Mouse (Mus musculus): ENCODE data around the gene Gnao1.

The Gnao1 gene

GRCm38 (mm10) chr8:93809686-93810027 lies at the start of gene Gnao1:
Gene Gnao1, plus strand, starts transcription at chr8:93809966.
- no peak for DNase-seq (ENCODE audit: low spot score in 2 of 2)

- no peak for DNase-seq (ENCODE audit: low spot score in 2 of 2)
These were observed 32.2 kb upstream of the Gnao1 start for GRCm38 (mm10) chr8:93777605-93778004.

- no peak for DNase-seq (ENCODE audit: low spot score in 2 of 2)
These were observed 540 bp upstream of the Gnao1 start for GRCm38 (mm10) chr8:93809226-93809625.

- DNase-seq (ENCODE audit: low spot score in 2 of 2), result peak; percentile 14 to 64
These were observed 477 bp downstream of the Gnao1 start for GRCm38 (mm10) chr8:93810028-93810858.

GRCm38 (mm10) chr8:93810859-93811602 lies 1.3 kb downstream of the Gnao1 start:
- DNase-seq (ENCODE audit: low spot score in 2 of 2), result no peak

GRCm38 (mm10) chr8:93811719-93812475 lies 2.1 kb downstream of the Gnao1 start:
- DNase-seq (ENCODE audit: low spot score in 2 of 2), result no peak

GRCm38 (mm10) chr8:93812566-93813404 lies 3.0 kb downstream of the Gnao1 start:
- DNase-seq (ENCODE audit: low spot score in 2 of 2), result no peak

- peak in 1 of 2 experiments; percentile 60 for DNase-seq (ENCODE audit: low spot score in 2 of 2)
These were observed 3.6 kb downstream of the Gnao1 start for GRCm38 (mm10) chr8:93813405-93813761.

GRCm38 (mm10) chr8:93814266-93814665 lies 4.5 kb downstream of the Gnao1 start:
- no peak for DNase-seq (ENCODE audit: low spot score in 2 of 2)

- DNase-seq (ENCODE audit: low spot score in 2 of 2), result no peak
These were observed 6.5 kb downstream of the Gnao1 start for GRCm38 (mm10) chr8:93816226-93816625.

GRCm38 (mm10) chr8:93817366-93817765 lies 7.6 kb downstream of the Gnao1 start:
- no peak for DNase-seq (ENCODE audit: low spot score in 2 of 2)

GRCm38 (mm10) chr8:93819929-93820328 lies 10.2 kb downstream of the Gnao1 start:
- no peak for DNase-seq (ENCODE audit: low spot score in 2 of 2)

GRCm38 (mm10) chr8:93821327-93821726 lies 11.6 kb downstream of the Gnao1 start:
- DNase-seq (ENCODE audit: low spot score in 2 of 2), result no peak

GRCm38 (mm10) chr8:93825317-93825716 lies 15.6 kb downstream of the Gnao1 start:
- no peak for DNase-seq (ENCODE audit: low spot score in 2 of 2)

GRCm38 (mm10) chr8:93830626-93831025 lies 20.9 kb downstream of the Gnao1 start:
- no peak for DNase-seq (ENCODE audit: low spot score in 2 of 2)

GRCm38 (mm10) chr8:93835771-93836170 lies 26.0 kb downstream of the Gnao1 start:
- DNase-seq (ENCODE audit: low spot score in 2 of 2), result no peak

GRCm38 (mm10) chr8:93839113-93839512 lies 29.3 kb downstream of the Gnao1 start:
- DNase-seq (ENCODE audit: low spot score in 2 of 2), result no peak

GRCm38 (mm10) chr8:93840486-93840885 lies 30.7 kb downstream of the Gnao1 start:
- no peak for DNase-seq (ENCODE audit: low spot score in 2 of 2)

- DNase-seq (ENCODE audit: low spot score in 2 of 2), result no peak
These were observed 31.4 kb downstream of the Gnao1 start for GRCm38 (mm10) chr8:93840956-93841752.

GRCm38 (mm10) chr8:93842574-93842973 lies 32.8 kb downstream of the Gnao1 start:
- no peak for DNase-seq (ENCODE audit: low spot score in 2 of 2)
